Mouse (Mus musculus): ENCODE data around the gene Mnat1. TPM values are rescaled to one million over a fixed set of nuclear protein-coding genes. Genes with fewer than 3 reads are reported as not detected.
"Not testable (repeated sequence)": the region's sequence is repeated elsewhere in the genome, so short reads cannot be mapped to it uniquely, and the experiment has no call there.

Gene Mnat1
- polyA plus RNA-seq, 1 experiment from 2014 or later = 31.0 TPM

- under 1% methylated on average over 68 of the region's 71 CpGs for WGBS
- DNase-seq (ENCODE audit: low spot score) = peak; percentile 84
- H3K36me3 ChIP-seq (ENCODE audit: control insufficient read depth, insufficient read depth, low read length) = no peaks in the 10 kb centered on the region
- H3K9me3 ChIP-seq (ENCODE audit: control insufficient read depth, low read length) = no peaks in the 10 kb centered on the region
- 0 out of 2 replicates have a peak, but pooled peaks cover 3% of the 10 kb centered on the region for H3K27me3 ChIP-seq (replicated peaks; ENCODE audit: control insufficient read depth, insufficient read depth, low read length)
- ATAC-seq (replicated peaks; ENCODE audit: low FRiP score, low TSS enrichment, low read depth) = peak; percentile 28
- peak overlapping the region; percentile 58 for H3K9ac ChIP-seq (ENCODE audit: low read length)
- H3K27ac ChIP-seq (ENCODE audit: low read depth) = peak overlapping the region; percentile 48
- peak overlapping the region; percentile 70 for H3K4me3 ChIP-seq (ENCODE audit: low read depth, low read length)
- H3K4me2 ChIP-seq (ENCODE audit: low read length) = peak overlapping the region; percentile 98
- peaks cover 9% of the 10 kb centered on the region; the same call in 1 of the 2 replicates for H3K4me1 ChIP-seq (replicated peaks; ENCODE audit: control insufficient read depth, insufficient read depth, low read length)
Observed at GRCm38 (mm10) chr12:73112326-73113087, 11.0 kb upstream of the Mnat1 start.

- Histone ChIP-seq H3K9ac (ENCODE audit: low read length) (peak within 1 kb of the TSS; percentile 58), H3K27ac (ENCODE audit: low read depth) (peak within 1 kb of the TSS; percentile 48), H3K27me3 (replicated peaks; ENCODE audit: control insufficient read depth, insufficient read depth, low read length) (0 out of 2 replicates have a peak, but pooled peaks cover 3% of the 10 kb centered on the region), H3K9me3 (ENCODE audit: control insufficient read depth, low read length) (no peaks in the 10 kb centered on the region), H3K4me2 (ENCODE audit: low read length) (peak within 1 kb of the TSS; percentile 98), H3K4me1 (replicated peaks; ENCODE audit: control insufficient read depth, insufficient read depth, low read length) (peaks cover 9% of the 10 kb centered on the region; the same call in 1 of the 2 replicates), H3K4me3 (ENCODE audit: low read depth, low read length) (peak within 1 kb of the TSS; percentile 70), H3K36me3 (ENCODE audit: control insufficient read depth, insufficient read depth, low read length) (no peaks in the 10 kb centered on the region)
- ATAC-seq (replicated peaks; ENCODE audit: low FRiP score, low TSS enrichment, low read depth) (peak; percentile 69), DNase-seq (ENCODE audit: low spot score) (peak; percentile 78)
- under 1% methylated on average over 20 of the region's 20 CpGs for WGBS
Observed at GRCm38 (mm10) chr12:73113196-73113595, 10.3 kb upstream of the Mnat1 start, which contains the start of gene Six4. Gene Six4 (minus strand): TSS chr12:73113456.

DNA sequence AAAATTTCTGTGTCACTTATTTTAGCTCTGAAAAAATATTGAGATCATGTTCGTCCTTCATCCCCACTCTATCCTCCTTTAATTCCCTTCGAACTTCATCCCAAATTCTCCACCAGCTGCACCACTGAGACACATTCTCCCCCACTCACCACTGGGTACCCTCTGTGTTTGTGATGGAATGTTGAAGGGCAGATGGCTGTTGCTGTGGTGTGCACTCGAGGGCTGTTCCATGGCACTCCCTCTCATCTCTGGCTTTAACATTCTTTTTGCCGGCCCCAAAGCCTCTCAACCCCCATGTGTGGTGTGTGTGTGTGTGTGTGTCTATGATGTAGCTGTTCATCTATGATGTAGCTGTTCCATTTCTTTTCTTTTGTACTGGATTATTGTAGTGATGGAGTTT lies 1.7 kb downstream of the Mnat1 start:
- no peak for ATAC-seq (replicated peaks; ENCODE audit: low FRiP score, low TSS enrichment, low read depth)
- no peak for DNase-seq (ENCODE audit: low spot score)
- Histone ChIP-seq H3K4me3 (ENCODE audit: low read depth, low read length) (no peak overlapping the region), H3K4me1 (replicated peaks; ENCODE audit: control insufficient read depth, insufficient read depth, low read length) (no peaks in the 10 kb centered on the region), H3K4me2 (ENCODE audit: low read length) (no peak overlapping the region), H3K27me3 (replicated peaks; ENCODE audit: control insufficient read depth, insufficient read depth, low read length) (no peaks in the 10 kb centered on the region), H3K36me3 (ENCODE audit: control insufficient read depth, insufficient read depth, low read length) (no peaks in the 10 kb centered on the region), H3K27ac (ENCODE audit: low read depth) (no peak overlapping the region), H3K9me3 (ENCODE audit: control insufficient read depth, low read length) (no peaks in the 10 kb centered on the region), H3K9ac (ENCODE audit: low read length) (no peak overlapping the region)
- WGBS = 72% methylated on average over 4 of the region's 4 CpGs

DNA sequence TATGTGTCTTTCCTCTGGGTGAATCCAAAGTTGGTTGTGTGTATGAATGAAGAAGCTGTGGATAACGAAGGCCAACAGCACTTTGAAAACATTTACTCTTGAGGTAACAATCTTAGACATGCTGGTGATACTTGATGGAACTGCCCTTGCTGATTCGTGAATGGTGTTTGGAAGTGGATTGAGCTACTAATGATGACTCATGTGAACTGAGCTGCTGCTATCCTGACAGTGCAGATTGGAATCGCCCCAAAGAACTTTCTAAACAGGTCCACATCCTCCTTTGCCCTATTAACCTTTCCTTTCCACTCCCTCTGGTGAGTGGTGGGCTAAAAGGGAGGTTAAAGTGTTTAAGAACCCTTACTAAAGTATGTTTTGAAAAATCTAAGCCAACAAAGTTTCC lies 17.2 kb downstream of the Mnat1 start:
- Histone ChIP-seq H3K27me3 (replicated peaks; ENCODE audit: control insufficient read depth, insufficient read depth, low read length) (no peaks in the 10 kb centered on the region), H3K9me3 (ENCODE audit: control insufficient read depth, low read length) (no peaks in the 10 kb centered on the region), H3K4me3 (ENCODE audit: low read depth, low read length) (no peak overlapping the region), H3K27ac (ENCODE audit: low read depth) (no peak overlapping the region), H3K4me2 (ENCODE audit: low read length) (no peak overlapping the region), H3K9ac (ENCODE audit: low read length) (no peak overlapping the region), H3K36me3 (ENCODE audit: control insufficient read depth, insufficient read depth, low read length) (no peaks in the 10 kb centered on the region), H3K4me1 (replicated peaks; ENCODE audit: control insufficient read depth, insufficient read depth, low read length) (no peaks in the 10 kb centered on the region)
- no peak for DNase-seq (ENCODE audit: low spot score)
- 89% methylated on average over 3 of the region's 3 CpGs for WGBS
- ATAC-seq (replicated peaks; ENCODE audit: low FRiP score, low TSS enrichment, low read depth) = no peak

DNA sequence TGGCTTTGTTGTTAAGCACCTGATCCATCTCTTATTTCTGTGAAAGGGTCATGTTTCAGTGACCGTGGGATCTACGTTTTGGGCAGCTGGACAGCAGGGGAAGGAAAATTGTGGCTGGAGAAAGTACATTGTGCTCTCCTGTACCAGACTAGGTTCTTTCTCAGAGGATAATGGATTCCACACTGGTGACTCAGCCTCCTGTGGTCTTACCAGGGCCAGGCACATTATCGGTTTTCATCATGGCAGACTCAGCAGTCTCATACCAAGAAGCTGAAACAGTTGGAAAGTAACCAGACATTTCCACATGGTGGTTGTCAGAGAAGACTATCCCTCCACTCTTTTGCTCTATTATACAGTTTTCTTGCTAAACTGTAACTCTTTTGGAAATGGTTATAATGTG lies 23.7 kb downstream of the Mnat1 start:
- H3K9me3 ChIP-seq (ENCODE audit: control insufficient read depth, low read length) = no peaks in the 10 kb centered on the region
- no peak overlapping the region for H3K4me3 ChIP-seq (ENCODE audit: low read depth, low read length)
- ATAC-seq (replicated peaks; ENCODE audit: low FRiP score, low TSS enrichment, low read depth) (no peak), DNase-seq (ENCODE audit: low spot score) (no peak)
- H3K4me1 ChIP-seq (replicated peaks; ENCODE audit: control insufficient read depth, insufficient read depth, low read length) = no peaks in the 10 kb centered on the region
- H3K27me3 ChIP-seq (replicated peaks; ENCODE audit: control insufficient read depth, insufficient read depth, low read length) = no peaks in the 10 kb centered on the region
- 62% methylated on average over 3 of the region's 3 CpGs for WGBS
- no peak overlapping the region for H3K27ac ChIP-seq (ENCODE audit: low read depth)
- no peaks in the 10 kb centered on the region for H3K36me3 ChIP-seq (ENCODE audit: control insufficient read depth, insufficient read depth, low read length)
- H3K4me2 ChIP-seq (ENCODE audit: low read length) = no peak overlapping the region
- no peak overlapping the region for H3K9ac ChIP-seq (ENCODE audit: low read length)

- DNase-seq (ENCODE audit: low spot score); ATAC-seq (replicated peaks; ENCODE audit: low FRiP score, low TSS enrichment, low read depth): not testable (repeated sequence)
Observed at GRCm38 (mm10) chr12:73151038-73151437, 27.5 kb downstream of the Mnat1 start.

DNA sequence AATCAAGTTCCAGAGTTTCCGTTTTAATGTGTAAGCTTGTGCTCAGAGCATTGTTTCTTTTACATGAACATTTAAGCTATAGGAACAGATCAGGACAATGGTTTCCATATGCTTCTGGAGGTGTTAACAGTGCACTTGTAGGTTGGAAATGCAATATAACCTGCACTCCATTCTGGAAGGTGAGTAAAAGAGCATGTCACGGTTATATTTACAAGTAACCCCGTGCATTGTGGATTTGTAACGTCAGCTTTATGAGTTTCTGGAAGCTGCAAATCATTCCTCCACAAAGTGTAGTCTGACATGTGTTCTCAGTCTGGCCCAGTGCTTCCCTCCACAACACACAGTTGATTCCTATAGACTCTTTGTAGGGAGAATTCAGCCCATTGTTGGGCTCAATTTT lies 30.6 kb downstream of the Mnat1 start:
- H3K4me1 ChIP-seq (replicated peaks; ENCODE audit: control insufficient read depth, insufficient read depth, low read length) = no peaks in the 10 kb centered on the region
- H3K4me2 ChIP-seq (ENCODE audit: low read length) = no peak overlapping the region
- H3K27ac ChIP-seq (ENCODE audit: low read depth) = no peak overlapping the region
- H3K27me3 ChIP-seq (replicated peaks; ENCODE audit: control insufficient read depth, insufficient read depth, low read length) = no peaks in the 10 kb centered on the region
- no peak for DNase-seq (ENCODE audit: low spot score)
- no peaks in the 10 kb centered on the region for H3K36me3 ChIP-seq (ENCODE audit: control insufficient read depth, insufficient read depth, low read length)
- no peak overlapping the region for H3K9ac ChIP-seq (ENCODE audit: low read length)
- no peaks in the 10 kb centered on the region for H3K9me3 ChIP-seq (ENCODE audit: control insufficient read depth, low read length)
- 59% methylated on average over 4 of the region's 4 CpGs for WGBS
- no peak for ATAC-seq (replicated peaks; ENCODE audit: low FRiP score, low TSS enrichment, low read depth)
- H3K4me3 ChIP-seq (ENCODE audit: low read depth, low read length) = no peak overlapping the region

More at GRCm38 (mm10) chr12:73151038-73151437, 27.5 kb downstream of the Mnat1 start:
- H3K9ac ChIP-seq (ENCODE audit: low read length); H3K27me3 ChIP-seq (replicated peaks; ENCODE audit: control insufficient read depth, insufficient read depth, low read length); H3K4me2 ChIP-seq (ENCODE audit: low read length); H3K4me1 ChIP-seq (replicated peaks; ENCODE audit: control insufficient read depth, insufficient read depth, low read length); H3K27ac ChIP-seq (ENCODE audit: low read depth); H3K4me3 ChIP-seq (ENCODE audit: low read depth, low read length); H3K36me3 ChIP-seq (ENCODE audit: control insufficient read depth, insufficient read depth, low read length); H3K9me3 ChIP-seq (ENCODE audit: control insufficient read depth, low read length): not testable (repeated sequence)
- 85% methylated on average over 5 of the region's 5 CpGs for WGBS

DNA sequence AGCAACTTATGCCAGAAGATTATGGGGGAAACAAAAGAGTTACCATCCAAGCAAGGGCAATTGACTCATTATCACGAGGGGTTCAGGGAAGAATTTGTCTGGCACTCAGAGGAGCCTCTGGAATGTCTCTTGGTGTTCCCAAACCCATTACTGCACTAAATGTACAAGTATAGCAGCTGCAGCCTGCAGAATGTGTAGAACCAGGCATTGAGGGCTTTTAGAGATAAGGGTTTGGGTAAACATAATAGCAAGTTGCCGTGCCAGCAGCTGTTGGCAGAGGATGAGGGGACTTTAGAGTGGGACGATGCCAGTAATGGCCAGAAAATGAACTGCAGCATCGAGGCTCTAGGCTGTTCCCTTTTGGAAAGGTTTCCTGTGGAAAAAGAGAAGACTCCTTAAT lies 36.8 kb downstream of the Mnat1 start:
- ATAC-seq (replicated peaks; ENCODE audit: low FRiP score, low TSS enrichment, low read depth) (no peak), DNase-seq (ENCODE audit: low spot score) (no peak)
- no peaks in the 10 kb centered on the region for H3K9me3 ChIP-seq (ENCODE audit: control insufficient read depth, low read length)
- no peak overlapping the region for H3K4me2 ChIP-seq (ENCODE audit: low read length)
- H3K4me3 ChIP-seq (ENCODE audit: low read depth, low read length) = no peak overlapping the region
- no peak overlapping the region for H3K9ac ChIP-seq (ENCODE audit: low read length)
- no peaks in the 10 kb centered on the region for H3K36me3 ChIP-seq (ENCODE audit: control insufficient read depth, insufficient read depth, low read length)
- H3K27me3 ChIP-seq (replicated peaks; ENCODE audit: control insufficient read depth, insufficient read depth, low read length) = no peaks in the 10 kb centered on the region
- no peaks in the 10 kb centered on the region for H3K4me1 ChIP-seq (replicated peaks; ENCODE audit: control insufficient read depth, insufficient read depth, low read length)
- 47% methylated on average over 4 of the region's 4 CpGs for WGBS
- no peak overlapping the region for H3K27ac ChIP-seq (ENCODE audit: low read depth)

All from intestine, embryonic 14.5 days (tissue).